Mouse (Mus musculus) midbrain, embryonic 16.5 days (tissue): ENCODE data around the gene C4bp. TPM values are rescaled to one million over a fixed set of nuclear protein-coding genes. Genes with fewer than 3 reads are reported as not detected.
"Not testable (repeated sequence)": the region's sequence is repeated elsewhere in the genome, so short reads cannot be mapped to it uniquely, and the experiment has no call there.

Experiments
- ATAC-seq: fragments of 200-750 bp; cut with Nextera tagmentation; 2 replicates; pipeline ENCODE4 v1.8.0; 2017; ENCODE audit warnings: moderate TSS enrichment
- H3K27ac ChIP-seq: fragments of 300-500 bp; sonication (generic); 2 replicates; pipeline ENCODE4 v1.5.1; 2014; ENCODE audit warnings: mild to moderate bottlenecking, low read length, mixed read lengths
- H3K27me3 ChIP-seq: fragments of 300-500 bp; sonication (generic); 2 replicates; pipeline ENCODE4 v1.6.1; 2014; ENCODE audit warnings: low read depth, low read length, mixed read lengths; ENCODE audit not compliant: control insufficient read depth, insufficient read depth
- H3K36me3 ChIP-seq: fragments of 300-500 bp; sonication (generic); 2 replicates; pipeline ENCODE4 v1.6.1; 2014; ENCODE audit warnings: mild to moderate bottlenecking, low read length, moderate library complexity, mixed read lengths; ENCODE audit not compliant: control insufficient read depth, insufficient read depth
- H3K4me1 ChIP-seq: fragments of 300-500 bp; sonication (generic); 2 replicates; pipeline ENCODE4 v1.6.1; 2014; ENCODE audit warnings: mild to moderate bottlenecking, low read length, mixed read lengths; ENCODE audit not compliant: control insufficient read depth, insufficient read depth
- H3K4me2 ChIP-seq: fragments of 300-500 bp; sonication (generic); 2 replicates; pipeline ENCODE4 v1.6.1; 2014; ENCODE audit warnings: mild to moderate bottlenecking, low read length, mixed read lengths
- H3K4me3 ChIP-seq: fragments of 300-500 bp; sonication (generic); 2 replicates; pipeline ENCODE4 v1.5.1; 2014; ENCODE audit warnings: low read depth, mild to moderate bottlenecking, low read length, moderate library complexity, mixed read lengths
- H3K9ac ChIP-seq: fragments of 300-500 bp; sonication (generic); 2 replicates; pipeline ENCODE4 v1.6.1; 2014; ENCODE audit warnings: low read depth, low read length, mixed read lengths
- H3K9me3 ChIP-seq: fragments of 300-500 bp; sonication (generic); replicated peaks from 2 replicates; pipeline ENCODE4 v1.6.1; 2014; ENCODE audit warnings: mild to moderate bottlenecking, low read length, mixed read lengths; ENCODE audit not compliant: control insufficient read depth, poor library complexity, severe bottlenecking
- WGBS: fragments of 180-500 bp; shearing (Covaris S2); extraction: QIAGEN DNeasy Blood & Tissue Kit; methylation state at CpG from one replicate; pipeline ENCODE4 v1.1.7; 2014; 5-methylcytosine and 5-hydroxymethylcytosine counted together
- polyA plus RNA-seq: library from polyadenylated mRNA; unstranded; fragments of >200 nt; fragmentation: Nextera tagmentation; extraction: Ambion mirVana; gene quantifications from 2 replicates; pipeline ENCODE4 v1.2.1, GENCODE M21; 2015

Gene C4bp
- polyA plus RNA-seq, 1 experiment from 2014 or later = 0.05 TPM

DNA sequence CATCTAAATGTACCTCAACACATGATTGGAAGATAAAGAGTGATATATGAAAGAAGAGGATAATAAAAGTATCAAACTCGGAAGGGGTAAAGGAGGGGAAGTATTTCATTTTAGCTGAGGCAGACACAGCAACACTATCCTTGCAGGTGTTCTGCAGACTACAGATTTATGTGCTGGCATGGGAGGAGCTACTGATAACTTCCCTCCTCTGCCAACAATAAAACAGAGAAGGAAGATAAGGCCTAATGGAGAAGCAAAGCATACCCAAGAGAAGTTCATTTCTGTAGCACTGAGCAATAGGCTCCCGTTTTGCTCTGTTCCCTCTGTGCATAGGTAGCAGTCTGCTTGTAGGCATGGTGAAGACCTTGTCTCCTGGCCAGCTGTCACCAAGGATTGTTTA, 19.6 kb upstream of the C4bp start:
- no peak overlapping the region for H3K9ac ChIP-seq
- no peak overlapping the region for H3K4me3 ChIP-seq
- 83% methylated on average over 2 of the region's 2 CpGs for WGBS
- H3K9me3 ChIP-seq = no peaks in the 10 kb centered on the region
- H3K27me3 ChIP-seq = no peaks in the 10 kb centered on the region
- H3K4me1 ChIP-seq = no peaks in the 10 kb centered on the region
- H3K27ac ChIP-seq = no peak overlapping the region
- no peak for ATAC-seq
- H3K36me3 ChIP-seq = no peaks in the 10 kb centered on the region
- H3K4me2 ChIP-seq = no peak overlapping the region

DNA sequence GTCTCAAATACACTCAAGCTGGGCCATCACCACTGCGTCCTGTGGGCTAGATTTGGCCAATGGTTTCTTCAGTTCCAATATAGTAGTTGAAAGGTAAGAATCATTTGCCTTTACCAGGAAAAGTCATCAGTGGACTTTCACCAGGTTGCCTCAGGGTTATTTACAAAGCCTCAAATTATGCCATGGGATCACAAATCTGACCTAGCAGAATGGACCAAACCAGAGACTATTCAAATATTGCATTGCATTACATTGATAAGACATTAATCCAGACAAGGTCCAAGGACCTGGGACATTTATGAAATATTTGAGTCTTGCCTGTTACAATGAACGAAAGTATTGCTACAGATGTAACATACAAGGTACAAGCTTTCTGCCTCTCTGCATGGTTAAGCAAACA, 17.1 kb upstream of the C4bp start:
- no peak overlapping the region for H3K4me2 ChIP-seq
- H3K36me3 ChIP-seq = no peaks in the 10 kb centered on the region
- no peak overlapping the region for H3K27ac ChIP-seq
- WGBS = 91% methylated on average over 2 of the region's 2 CpGs
- no peak overlapping the region for H3K4me3 ChIP-seq
- H3K27me3 ChIP-seq = no peaks in the 10 kb centered on the region
- no peak for ATAC-seq
- no peak overlapping the region for H3K9ac ChIP-seq
- no peaks in the 10 kb centered on the region for H3K4me1 ChIP-seq
- no peaks in the 10 kb centered on the region for H3K9me3 ChIP-seq

DNA sequence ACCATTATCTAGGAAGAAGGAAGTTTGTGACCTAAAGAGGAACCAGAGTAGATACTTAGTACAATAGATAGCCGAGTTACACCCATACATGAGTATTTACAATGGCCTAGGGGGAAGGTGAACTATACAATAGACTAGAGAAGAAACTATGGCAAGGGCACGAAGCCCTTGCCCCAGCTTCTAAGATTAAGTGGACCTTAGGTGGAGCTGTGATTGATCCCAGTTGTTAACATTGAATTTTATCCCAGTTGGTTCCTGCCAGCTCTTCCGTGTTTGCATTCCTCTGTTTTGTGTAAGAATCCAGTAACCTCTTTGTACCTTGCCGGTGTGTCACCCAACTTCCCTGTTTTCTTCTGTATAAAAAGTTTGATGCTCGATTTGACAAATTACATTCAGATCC, 2.1 kb upstream of the C4bp start:
- not testable (repeated sequence) for H3K9ac ChIP-seq, H3K4me1 ChIP-seq, H3K36me3 ChIP-seq, H3K27me3 ChIP-seq, H3K9me3 ChIP-seq, H3K27ac ChIP-seq, H3K4me2 ChIP-seq, ATAC-seq, H3K4me3 ChIP-seq
- WGBS = 87% methylated on average over 5 of the region's 5 CpGs

DNA sequence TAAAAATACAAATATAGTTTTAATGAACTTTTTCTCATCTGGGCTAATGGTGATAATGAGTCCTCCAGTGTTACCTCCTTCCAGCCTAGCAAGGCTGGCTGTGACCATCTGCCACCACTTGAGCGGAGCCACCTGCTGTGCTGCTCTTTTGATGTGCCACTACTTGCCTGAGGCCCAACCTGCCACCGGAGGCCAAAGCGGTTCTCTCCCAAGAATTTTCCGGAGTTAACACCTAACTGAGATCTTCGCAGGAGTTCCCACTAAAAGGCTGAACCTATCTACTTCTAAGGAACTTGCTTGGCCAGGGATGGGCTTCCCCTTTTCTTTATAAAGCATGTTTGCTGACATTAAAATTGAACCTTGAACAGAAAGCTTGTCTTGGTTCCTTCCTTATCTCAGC, 1.8 kb downstream of the C4bp start:
- WGBS = 50% methylated on average over 5 of the region's 5 CpGs
- not testable (repeated sequence) for H3K9me3 ChIP-seq

DNA sequence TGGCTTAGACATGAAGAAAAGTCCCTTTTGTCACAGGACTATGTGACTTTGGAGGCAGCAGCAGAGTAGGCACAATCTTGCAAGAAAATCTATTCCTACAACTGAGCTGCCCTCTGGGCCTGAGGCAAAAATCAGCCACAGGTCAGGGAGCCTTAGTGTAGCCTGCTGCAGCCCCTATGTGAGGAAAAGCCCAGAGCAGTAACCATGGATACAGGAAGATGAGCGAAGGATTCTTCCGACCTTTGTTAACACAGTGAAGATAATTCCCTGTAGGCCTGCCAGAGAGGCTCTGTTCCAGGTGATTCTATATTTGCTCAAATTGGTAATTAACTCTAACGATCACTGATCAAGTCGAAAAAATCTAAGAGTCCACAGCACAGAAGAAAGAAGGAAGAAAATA, 17.3 kb downstream of the C4bp start:
- 44% methylated on average over 4 of the region's 4 CpGs for WGBS
- peak; percentile 86; the same call in 1 of the 2 replicates for ATAC-seq

More for the DNA sequence above, 1.8 kb downstream of the C4bp start:
- H3K27me3 ChIP-seq, H3K4me3 ChIP-seq, H3K9ac ChIP-seq, H3K27ac ChIP-seq, H3K4me1 ChIP-seq, ATAC-seq, H3K4me2 ChIP-seq, H3K36me3 ChIP-seq: not testable (repeated sequence)

DNA sequence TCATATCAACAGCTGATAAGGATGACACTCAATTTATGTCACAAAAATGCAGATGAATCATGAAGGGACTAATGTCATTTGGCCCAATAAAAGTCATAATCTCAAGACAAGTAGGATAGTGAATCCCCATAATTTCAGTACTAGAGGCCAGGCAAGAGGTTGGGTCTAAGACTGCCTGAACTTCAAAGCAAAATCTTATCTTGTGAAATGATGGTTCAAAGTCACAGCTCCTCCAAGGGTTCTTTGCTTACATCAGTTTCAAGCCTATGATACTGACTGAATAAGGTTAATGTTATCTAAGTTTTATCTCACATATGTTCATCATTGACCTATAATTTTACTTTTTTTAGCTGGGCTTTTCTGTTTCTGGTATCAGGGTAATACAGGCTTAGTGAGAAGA, 20.5 kb downstream of the C4bp start:
- H3K4me1 ChIP-seq = peaks cover 6% of the 10 kb centered on the region
- no peak overlapping the region for H3K9ac ChIP-seq
- H3K4me2 ChIP-seq = no peak overlapping the region
- no peaks in the 10 kb centered on the region for H3K9me3 ChIP-seq
- no peaks in the 10 kb centered on the region for H3K36me3 ChIP-seq
- ATAC-seq = no peak
- H3K4me3 ChIP-seq = no peak overlapping the region
- H3K27me3 ChIP-seq = no peaks in the 10 kb centered on the region
- H3K27ac ChIP-seq = no peak overlapping the region

More for the DNA sequence above, 17.3 kb downstream of the C4bp start:
- Histone ChIP-seq H3K9ac (no peak overlapping the region), H3K36me3 (no peaks in the 10 kb centered on the region), H3K4me2 (no peak overlapping the region), H3K4me1 (peaks cover 6% of the 10 kb centered on the region), H3K9me3 (no peaks in the 10 kb centered on the region), H3K27me3 (no peaks in the 10 kb centered on the region), H3K4me3 (no peak overlapping the region), H3K27ac (no peak overlapping the region)

DNA sequence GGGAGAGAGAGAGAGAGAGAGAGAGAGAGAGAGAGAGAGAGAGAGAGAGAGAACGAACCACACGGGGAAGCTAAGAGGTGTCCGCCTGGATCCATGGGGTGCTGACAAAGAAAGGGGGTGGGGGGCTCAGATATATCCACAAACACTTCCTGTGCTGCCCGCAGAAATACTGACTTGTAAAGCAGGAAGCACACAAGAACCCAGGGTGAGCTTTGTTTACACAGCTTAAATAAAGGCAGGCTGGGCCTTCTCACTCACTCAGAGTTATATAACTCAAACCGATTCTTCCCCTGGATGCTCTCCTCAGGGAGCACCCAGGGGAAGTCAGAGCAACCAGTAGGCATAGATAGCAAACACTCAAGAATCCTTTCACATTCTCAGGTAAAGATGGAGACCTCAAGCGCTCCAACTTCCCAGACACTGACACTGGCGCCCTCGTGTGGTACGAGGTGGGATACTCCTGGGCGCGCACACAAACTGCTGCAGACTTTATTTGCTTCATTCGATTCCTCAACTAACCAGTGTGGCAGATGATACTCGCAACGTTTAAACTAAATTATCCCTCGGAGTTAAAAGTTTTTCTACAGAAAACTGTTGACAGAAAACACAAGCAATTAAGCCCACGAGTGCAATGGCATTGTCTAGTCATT, 27.5 kb downstream of the C4bp start:
- no peaks in the 10 kb centered on the region for H3K36me3 ChIP-seq
- no peak overlapping the region for H3K4me3 ChIP-seq
- H3K27me3 ChIP-seq = no peaks in the 10 kb centered on the region
- no peaks in the 10 kb centered on the region for H3K9me3 ChIP-seq
- no peak overlapping the region for H3K27ac ChIP-seq
- 31% methylated on average over 16 of the region's 16 CpGs for WGBS
- H3K9ac ChIP-seq = no peak overlapping the region
- H3K4me2 ChIP-seq = no peak overlapping the region
- no peaks in the 10 kb centered on the region for H3K4me1 ChIP-seq
- ATAC-seq = peak; percentile 58; the same call in 1 of the 2 replicates

DNA sequence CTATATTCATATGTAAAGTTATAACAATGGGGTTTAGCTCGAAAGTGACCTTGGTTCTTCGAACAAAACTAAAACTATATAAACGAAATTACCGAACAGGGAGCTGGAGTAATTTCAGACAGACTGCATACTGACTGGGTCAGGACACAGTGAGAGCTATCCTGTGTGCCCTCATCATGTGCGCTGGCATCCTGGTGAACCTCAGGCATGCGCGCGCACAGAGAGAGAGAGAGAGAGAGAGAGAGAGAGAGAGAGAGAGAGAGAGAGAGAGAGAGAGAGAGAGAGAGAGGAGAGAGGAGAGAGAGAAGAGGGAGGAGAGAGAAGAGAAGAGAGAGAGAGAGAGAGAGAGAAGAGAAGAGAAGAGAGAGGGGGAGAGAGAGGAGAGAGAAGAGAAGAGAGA, 28.1 kb downstream of the C4bp start:
- no peaks in the 10 kb centered on the region for H3K4me1 ChIP-seq
- H3K36me3 ChIP-seq = no peaks in the 10 kb centered on the region
- H3K27ac ChIP-seq = no peak overlapping the region
- no peak overlapping the region for H3K4me3 ChIP-seq
- no peak overlapping the region for H3K9ac ChIP-seq
- no peak for ATAC-seq
- no peaks in the 10 kb centered on the region for H3K27me3 ChIP-seq
- no peaks in the 10 kb centered on the region for H3K9me3 ChIP-seq
- no peak overlapping the region for H3K4me2 ChIP-seq
- 91% methylated on average over 8 of the region's 8 CpGs for WGBS

DNA sequence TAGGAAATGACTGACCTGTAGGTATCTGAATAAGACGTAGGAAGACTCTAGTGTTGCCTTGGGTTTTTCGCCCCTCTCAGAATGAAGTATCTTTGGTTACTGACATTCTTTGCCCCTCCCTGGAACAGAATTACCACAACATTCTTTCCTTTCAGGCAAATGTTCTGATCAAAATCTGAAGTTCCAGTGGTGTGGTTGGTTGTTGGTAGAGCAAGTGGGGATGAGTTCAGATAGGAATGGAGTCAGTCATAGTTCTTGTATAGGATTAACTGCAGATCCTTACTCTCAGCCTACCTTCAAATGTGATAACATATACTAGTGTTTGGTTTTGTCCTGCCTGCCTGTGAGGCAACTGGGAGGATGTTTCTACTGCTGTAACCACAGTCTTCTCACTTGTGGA, 31.9 kb downstream of the C4bp start, which contains the start of gene Zp3r:
TSS of gene Zp3r (minus strand) at position 101 of the 400 bp plus-strand sequence.
- Histone ChIP-seq H3K4me3 (no peak within 1 kb of the TSS), H3K27me3 (no peaks in the 10 kb centered on the region), H3K4me2 (no peak within 1 kb of the TSS), H3K9me3 (no peaks in the 10 kb centered on the region), H3K4me1 (no peaks in the 10 kb centered on the region), H3K36me3 (no peaks in the 10 kb centered on the region), H3K9ac (no peak within 1 kb of the TSS), H3K27ac (no peak within 1 kb of the TSS)
- 97% methylated on average over 2 of the region's 2 CpGs for WGBS
- no peak for ATAC-seq
